Mouse (Mus musculus) right cerebral cortex, postnatal 25 days (tissue): Measurements from ENCODE around the gene Smarcc2.
"Not testable (repeated sequence)": the region's sequence is repeated elsewhere in the genome, so short reads cannot be mapped to it uniquely, and the experiment has no call there.

ENCODE experiments used
- DNase-seq: peaks from one replicate; pipeline ENCODE4 v3.0.0; 2022

The Smarcc2 gene

DNA sequence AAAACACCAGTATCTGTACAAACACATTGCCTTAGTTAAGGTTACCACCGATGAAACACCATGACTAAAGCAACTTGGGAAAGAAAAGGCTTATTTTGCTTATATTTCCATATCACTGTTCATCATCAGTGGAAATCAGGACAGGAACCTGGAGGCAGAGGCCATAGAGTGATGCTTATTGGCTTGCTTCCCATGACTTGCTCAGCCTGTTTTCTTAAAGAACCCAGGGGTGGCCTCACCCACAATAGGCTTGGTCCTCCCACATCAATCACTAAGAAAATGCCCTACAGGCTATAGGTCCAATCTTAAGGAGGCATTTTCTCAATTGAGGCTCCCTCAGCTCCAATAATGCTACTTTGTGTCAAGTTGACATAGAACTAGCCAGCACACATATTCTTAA lies 16.3 kb upstream of the Smarcc2 start:
- no peak for DNase-seq

DNA sequence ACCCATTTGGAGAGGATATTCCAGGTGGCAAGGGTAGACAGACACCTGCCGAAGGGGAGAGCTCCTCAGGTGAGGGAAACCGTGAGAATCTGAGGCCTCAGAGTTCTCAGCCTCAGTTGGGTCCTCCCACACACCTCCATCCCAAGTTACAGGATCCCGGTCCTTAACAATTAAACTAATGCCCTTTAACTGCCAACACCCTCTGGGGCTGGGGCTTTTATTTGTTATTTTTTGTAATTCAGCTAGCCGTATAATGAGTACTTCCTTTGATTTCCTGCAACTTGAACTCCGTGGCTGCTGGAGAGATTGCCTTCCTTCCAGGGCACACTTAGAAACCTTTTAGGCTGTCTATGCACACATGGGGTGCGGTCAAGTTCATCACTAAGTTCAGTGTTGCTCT lies 14.7 kb upstream of the Smarcc2 start:
- DNase-seq: no peak

DNA sequence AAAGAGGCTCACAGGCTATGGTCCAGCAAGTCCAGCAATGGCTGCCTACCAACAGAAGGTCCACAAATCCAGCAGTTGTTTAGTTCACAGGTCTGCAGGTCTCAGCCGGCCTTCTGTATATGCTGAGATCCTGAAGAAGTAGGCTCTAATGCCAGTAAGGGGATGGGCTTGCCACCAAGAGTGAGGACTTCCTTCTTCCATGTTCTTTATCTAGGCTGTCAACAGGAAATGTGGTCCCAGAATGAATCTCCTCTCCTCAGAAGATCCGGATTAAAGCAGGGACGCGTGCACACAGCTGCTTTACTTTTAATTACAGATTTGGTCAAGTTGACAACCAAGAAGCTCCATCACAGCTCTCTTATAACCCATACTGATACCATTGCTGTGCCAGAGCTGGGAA lies 13.6 kb upstream of the Smarcc2 start:
- no peak for DNase-seq

DNA sequence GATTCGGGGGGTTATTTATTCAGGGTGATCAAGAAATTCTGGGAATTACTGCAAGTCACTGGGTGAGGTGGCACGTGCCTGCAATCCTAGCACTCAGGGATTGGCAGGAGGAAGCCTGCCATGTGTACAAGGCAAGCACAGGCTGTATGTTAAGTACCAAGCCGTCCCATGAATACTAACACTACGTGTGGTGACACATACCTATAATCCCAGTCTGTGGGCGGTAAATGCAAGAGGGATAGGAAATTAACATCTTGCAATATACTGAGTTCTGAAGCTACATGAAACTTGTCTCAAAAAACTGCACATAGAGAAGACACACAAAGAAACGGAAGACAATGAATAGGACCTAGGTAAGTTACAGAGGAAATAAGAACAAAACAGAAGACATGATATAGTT lies 8.0 kb upstream of the Smarcc2 start:
- DNase-seq: no peak

DNA sequence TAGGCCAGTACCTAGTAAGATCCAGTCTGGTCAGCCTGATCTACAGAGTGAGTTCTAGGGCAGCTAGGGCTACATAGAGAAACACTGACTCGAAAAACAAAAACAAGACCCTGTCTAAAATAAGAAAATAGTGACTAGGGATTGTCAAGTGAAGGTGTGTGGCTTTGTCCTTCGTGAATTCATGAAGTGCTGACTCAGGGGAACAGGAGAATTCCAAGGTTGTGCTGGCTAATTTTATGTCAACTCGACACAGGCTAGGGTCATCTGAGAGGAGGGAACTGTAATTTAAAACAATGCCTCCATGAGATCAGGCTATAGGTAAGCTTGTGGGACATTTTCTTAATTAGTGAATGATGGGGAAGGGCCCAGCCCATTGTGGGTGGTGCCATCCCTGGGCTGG lies 4.6 kb upstream of the Smarcc2 start:
- no peak for DNase-seq

DNA sequence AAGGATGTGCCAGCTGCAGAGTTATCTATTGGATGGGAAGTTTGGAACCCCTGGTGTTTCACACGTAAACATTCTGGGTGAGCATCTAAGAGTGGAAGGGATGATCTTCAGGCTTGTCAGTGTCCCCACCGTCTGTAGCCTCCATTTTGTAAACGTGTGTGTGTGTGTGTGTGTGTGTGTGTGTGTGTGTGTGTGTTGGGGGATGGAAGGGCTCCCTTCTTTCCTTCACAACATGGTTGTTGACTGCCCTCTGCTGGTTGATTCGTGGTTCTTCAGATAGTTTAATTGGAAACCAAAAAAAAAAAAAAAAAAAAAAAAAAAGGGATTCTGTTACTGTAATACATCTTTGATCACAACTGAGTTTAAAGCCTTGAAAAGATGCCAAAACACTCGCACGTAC lies 3.8 kb upstream of the Smarcc2 start:
- DNase-seq: peak; percentile 33

DNA sequence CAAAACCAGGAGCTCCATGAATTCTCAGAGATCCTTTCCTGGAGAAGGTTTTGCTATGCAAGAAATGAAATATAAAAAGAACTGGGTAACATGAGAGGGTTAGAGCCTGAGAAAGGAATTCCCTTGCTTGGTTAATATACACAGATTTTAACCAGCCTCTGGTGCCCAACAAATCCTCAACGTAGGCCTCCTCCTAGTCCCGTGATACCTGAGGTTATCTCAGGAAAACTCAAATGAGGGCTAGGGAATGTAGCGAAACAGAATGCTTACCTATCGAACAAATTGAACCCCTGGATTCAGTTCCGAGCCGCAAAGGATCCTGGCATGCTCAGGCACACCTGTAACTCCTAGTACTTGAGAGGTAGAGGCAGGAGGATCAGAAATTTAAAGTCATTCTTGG lies 1.4 kb upstream of the Smarcc2 start:
- no peak for DNase-seq

DNA sequence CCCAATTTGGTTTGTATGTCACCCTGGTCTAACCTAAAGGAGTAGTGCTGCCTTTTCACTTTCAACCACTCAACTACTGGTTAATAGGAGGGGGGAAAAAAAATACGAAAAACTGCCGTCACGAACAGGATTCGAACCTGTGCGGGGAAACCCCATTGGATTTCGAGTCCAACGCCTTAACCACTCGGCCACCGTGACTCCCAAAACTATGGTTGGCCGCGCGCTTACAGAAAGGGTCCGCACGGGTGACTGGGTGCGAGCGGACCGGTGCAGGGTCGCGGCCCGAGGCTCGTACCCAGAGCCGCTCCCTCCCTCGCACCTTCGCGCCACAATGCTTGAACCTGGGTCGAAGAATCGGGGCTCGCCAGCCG lies 715 bp upstream of the Smarcc2 start:
- DNase-seq: peak; percentile 89

DNA sequence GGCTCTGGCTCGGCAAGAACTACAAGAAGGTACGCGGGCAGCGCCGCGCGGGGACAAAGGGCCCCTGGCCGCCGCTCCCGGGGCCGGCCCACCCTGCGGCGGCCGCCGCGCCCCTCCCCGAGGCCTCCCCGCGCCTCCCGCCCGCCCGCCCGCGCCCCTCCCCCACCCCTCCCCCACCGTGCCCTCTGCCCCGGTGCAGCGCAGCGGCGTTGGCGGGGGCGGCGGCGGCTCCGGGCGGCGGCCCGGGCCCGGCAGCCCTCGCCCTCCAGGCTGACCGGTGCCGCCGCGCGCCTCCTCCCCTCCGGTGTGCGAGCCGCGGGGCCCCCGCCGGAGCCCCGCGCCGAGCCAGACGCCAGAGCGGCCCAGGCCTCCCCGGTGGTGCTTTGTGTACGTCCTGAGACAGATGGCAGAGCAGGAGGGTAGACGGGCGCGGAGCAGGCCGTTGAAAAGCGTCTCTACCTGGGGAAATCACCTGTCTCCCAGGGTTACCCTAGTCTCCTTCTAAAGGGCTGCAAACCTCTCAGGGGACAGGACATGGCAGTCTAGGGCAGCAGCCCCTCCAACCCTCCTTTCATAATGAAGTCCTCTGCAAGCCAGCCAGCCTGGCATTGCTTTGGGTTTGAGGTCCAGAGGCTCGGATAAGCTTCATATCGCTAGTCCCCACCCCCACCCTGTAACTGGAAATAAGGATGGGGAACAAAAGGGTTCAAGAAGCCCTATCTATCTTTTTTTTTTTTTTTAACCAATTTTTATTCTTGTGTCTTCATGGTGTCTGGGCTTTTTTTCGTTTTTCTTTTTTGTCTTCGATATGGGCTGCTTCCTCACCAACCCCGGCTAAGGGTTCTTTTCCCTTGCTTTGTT lies 591 bp downstream of the Smarcc2 start:
- DNase-seq: peak; percentile 54

DNA sequence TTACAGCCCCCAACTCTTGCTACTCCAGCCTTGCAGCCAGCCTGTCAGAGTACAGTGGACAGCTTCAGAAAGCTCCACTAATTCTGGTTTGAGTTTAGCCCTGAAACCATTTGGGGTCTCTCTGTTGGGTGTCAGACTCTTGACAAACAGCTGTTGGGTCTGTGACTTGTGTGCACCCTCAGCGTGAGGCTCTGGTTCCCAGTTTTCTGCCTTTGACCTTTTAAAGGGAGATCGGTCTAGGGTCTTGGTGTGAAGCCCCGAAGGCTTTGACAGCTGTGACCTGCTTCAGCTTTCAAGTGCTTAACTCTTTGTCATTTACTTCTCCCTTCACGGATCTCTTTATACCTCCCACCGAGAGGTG lies 1.2 kb downstream of the Smarcc2 start:
- no peak for DNase-seq

DNA sequence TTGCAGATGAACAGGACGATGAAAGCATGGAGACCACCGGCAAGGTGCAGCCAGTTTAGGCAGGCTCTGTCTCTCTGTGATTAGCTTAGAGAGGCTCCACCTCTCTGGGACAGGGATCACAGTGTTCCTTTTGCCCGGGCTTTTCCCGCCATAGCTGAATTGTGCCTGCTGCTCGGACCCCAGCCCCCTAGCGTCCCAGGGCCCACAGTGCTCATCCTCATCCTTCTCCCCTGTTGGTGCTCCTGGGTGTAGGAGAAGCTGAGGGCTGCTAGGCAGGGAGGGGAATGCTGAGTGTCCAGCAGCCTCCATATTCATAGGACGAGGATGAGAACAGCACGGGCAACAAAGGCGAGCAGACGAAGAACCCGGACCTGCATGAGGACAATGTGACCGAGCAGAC lies 15.3 kb downstream of the Smarcc2 start:
- no peak for DNase-seq

DNA sequence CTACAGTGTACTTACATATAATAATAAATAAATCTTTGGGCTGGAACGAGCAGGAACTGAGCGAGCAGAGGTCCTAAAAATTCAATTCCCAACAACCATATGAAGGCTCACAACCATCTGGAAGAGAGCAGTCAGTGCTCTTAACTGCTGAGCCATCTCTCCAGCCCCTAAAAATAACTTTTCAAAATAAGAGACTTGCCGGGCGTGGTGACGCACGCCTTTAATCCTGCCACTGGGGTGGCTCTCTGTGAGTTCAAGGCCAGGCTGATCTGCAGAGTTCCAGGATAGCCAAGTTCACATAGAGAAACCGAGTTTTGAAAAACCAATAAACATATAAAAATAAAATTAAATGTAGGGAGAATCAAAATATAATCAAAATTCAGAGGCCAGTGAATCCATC lies 27.3 kb downstream of the Smarcc2 start:
- DNase-seq: no peak

DNA sequence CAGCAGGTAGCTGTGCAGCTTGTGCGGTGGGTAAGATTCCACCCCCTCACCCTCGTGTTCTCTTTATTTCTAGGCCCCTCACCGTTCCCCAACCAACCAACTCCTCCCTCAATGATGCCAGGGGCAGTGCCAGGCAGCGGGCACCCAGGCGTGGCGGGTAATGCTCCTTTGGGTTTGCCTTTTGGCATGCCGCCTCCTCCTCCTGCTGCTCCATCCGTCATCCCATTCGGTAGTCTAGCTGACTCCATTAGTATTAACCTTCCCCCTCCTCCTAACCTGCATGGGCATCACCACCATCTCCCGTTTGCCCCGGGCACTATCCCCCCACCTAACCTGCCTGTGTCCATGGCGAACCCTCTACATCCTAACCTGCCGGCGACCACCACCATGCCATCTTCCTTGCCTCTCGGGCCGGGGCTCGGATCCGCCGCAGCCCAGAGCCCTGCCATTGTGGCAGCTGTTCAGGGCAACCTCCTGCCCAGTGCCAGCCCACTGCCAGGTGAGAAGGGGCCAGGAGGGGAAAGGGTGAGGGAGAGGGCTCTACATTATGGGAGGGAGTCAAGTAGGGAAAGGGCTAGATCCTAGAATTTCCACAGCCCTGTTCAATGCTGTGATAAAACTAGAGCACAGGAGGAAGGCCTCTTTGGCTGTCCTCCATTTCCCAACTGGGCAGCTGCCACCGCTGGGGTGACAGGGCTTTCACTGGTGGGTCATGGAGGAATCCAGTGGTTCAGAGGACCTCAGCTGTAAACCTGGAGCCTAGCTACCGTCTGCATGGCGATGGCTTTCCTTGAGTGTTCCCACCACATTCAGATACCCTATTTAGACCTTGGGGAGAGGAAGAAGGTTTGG lies 29.0 kb downstream of the Smarcc2 start:
- DNase-seq: no peak

DNA sequence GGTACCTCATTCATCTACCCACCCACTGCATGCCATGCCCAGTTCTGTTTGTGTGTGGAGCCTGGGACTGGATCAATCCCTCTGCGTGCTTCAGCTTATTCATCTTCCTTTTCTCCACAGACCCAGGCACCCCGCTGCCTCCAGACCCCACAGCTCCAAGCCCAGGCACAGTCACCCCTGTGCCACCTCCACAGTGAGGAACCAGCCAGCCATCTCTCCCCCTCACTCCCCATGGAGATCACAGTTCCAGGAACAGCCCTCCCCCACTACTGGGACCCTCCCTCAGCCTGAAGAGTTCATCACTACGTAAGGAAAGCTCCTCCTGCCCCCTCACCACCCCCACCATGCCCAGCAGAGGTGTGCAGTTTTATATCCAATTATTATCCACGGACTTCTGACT lies 29.7 kb downstream of the Smarcc2 start:
- no peak for DNase-seq

DNA sequence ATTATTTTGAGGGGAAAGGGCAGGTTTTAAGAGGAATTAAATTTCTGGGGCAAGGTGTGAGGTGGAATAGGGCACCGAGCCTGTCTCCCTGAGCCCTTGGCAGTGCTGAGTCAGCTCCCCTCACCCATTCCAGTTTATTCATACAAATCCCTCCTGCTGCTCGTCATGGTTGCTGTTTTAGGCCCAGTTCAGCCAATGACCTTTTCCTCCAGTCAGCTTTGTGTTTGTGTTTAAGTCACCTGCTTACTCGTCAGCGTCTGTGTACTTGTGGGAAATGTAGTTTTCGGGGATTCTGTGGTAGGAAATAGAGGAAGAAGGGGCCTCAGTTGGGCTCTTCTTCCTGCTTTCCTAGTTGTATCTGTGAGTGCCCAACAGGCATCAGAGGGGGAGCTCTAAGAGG lies 30.3 kb downstream of the Smarcc2 start:
- DNase-seq: no peak

DNA sequence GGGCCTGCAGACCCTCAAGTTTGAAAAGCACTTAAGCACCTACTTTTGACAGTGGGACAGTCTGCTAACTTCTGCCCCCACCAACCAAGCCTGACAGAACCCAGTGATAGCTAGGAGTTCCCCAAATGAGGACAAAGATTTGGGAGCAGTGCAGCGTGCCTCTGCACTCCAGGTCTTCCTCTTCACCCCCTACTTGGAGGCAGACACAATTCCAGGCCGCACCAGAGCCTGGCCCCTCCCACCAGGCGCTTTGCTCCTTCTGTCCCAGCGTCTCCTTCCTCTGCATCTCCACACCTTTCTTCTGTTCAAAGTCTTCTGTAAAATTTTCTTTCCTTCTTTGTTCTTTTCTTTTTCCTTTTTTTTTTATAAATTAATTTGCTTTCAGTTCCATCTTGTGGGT lies 30.7 kb downstream of the Smarcc2 start:
- no peak for DNase-seq

DNA sequence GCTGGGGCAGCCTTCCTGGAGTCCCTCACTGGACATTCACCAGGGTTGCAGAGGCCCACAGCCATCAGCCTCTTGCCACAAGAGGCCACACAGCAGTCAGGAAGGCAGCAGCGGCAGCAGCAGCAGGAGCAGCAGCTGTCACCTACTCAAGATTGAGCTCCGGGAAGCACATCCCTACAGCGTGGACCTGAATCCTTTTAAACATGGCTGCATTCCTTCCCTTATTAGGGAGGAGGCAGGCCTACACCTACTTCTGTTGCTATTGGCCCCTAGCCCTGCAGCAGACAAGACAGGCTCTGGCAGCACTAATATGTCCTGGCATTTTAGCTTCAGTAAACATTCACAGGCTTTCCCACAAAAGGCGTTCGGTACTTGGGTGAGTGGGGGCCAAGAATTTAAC lies 31.2 kb downstream of the Smarcc2 start:
- DNase-seq: no peak

DNA sequence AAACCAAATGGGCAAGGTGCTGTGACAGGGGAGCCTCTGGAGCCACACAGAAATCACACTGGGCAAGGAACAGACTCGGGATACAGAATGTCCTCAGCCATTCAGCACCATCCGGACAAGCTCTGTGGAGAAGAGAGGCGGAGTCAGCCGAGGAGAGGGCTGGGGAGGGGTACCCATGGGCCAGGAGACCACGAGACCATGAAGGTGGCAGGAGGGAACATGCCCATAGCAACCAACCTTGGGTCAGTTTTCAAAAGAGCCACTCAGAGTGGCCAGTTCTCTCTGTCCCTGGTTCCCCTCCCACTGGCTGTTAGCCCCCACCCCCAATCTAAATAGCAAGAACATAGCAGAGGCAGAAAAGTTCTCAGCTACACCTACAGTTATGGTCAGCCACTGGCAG lies 31.9 kb downstream of the Smarcc2 start:
- DNase-seq: no peak

DNA sequence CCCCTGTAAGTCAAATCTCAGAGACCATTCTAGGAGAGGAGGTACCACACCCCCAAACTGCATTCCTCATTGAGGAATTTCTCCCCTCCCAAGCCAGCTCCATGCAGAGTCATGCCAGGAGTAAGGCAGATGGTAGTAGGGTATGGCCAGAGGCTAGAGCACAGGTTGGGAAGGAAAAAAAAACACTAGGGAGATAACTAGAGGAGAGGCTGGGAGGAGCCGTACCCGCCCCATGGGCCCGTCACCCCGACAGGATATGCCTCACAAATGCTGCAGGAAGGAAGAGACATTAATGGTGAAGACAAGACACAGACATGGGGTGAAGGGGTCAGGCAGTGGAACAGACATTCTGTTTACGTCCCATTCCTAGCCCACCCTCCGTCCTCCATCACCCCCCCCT lies 32.4 kb downstream of the Smarcc2 start:
- DNase-seq: no peak

DNA sequence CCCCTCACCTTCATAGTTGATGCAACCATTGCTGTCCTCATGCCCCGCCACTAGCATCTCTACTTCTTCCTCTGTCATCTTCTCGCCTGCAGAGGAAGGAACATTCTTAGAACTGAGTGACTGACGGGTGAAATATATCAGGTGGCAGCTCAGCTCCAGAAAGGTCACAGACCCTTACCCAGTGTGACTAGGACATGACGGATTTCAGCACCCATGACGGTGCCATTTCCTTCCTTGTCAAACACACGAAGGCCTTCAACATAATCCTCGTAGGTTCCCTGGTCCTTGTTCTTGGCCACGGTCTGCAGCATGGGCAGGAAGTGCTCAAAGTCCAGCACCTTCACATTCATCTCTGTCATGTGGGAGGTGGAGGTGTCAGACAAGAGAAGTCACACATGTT lies 33.0 kb downstream of the Smarcc2 start:
- DNase-seq: not testable (repeated sequence)

DNA sequence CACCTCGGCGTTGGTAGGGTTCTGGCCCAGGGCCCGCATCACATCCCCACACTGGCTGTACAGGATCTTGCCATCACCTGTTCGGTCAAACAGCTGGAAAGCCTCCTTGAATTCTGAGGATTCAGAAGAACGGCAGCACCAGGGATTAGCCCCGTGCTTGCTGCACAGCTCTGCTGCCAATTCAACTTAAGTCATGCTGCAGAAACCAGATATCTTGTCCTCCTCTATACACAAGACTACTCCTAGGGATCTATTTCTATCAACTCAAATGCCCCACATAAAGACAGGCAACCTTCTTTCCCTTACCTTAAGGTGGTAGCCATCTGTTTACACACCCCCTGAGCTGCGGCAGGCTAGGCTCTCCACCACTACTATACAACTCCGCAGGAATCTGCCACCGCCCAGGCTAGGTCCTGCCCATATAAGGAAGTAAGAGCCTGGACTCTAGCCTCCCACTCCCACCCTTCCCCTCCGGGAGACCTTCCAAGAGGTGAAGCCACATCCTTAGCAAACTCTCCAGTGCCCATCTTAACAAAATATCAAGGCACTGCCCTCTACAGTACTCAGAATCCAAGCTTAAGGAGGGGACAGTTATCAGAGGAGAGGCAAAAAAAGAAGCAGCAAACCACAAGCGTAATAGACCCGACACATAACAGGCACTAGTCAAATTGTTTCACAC lies 33.7 kb downstream of the Smarcc2 start:
- peak; percentile 63 for DNase-seq

DNA sequence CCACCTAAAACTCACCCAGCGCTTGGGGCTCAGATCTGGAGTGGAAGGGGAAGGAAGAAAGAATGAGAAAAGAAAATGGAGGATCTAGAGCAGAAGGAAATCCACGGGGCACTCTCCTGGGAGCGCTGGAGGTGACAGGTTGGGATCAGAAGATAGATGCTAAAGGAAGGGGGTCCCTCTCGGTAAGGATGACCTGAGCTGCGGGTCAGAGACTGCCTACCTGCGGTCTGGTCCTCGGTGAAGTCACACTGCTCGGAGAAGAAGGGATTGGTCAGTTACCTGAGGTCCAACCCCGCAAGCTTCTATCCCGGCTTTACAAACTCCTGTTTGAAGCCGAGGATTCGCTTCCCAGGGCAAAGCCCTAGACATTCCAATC lies 34.3 kb downstream of the Smarcc2 start:
- peak; percentile 23 for DNase-seq

DNA sequence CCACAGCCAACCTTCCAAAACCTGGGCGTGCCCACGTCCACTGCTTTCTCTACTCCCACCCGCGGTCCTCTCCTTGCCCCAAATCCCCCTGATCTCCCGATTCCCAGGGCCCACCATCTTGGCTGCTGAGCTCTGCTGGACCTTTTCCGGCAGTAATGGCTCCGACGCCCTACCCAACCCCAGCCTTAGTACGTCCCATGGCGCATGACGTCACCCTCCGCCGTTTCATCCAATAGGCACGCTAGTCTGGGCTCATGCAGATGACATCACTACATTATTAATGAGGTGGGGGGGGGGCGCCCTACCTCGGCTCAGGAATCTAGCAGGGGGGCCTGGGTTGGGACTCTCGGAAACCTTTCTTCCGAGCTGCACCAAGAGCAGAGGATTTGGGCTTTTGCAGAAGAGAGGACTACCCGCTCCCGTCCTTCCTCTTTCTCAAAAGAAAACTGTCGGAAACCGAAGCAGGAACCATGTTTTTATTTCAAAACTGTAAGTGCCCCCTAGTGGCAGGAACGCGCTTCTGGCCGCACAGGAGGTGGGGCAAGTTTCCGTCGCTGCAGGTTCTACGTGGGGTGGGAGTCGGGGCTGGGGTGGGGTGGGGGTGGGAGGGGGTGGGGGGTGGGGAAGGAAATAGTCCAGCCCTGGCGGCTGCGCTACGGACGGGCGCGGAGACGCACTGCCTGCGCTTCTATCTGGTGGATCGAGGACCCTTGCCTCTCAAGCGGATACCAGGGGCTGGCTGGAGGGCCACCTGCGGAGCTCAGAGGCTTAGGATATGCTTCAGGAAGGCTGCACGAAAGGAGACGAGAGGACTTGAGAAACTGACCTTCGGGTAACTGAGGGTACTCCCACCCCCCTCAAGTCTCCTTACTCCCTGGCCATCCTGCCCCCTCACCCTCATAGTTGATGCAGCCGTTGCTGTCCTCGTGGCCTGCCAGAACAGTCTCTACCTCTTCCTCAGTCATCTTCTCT lies 34.9 kb downstream of the Smarcc2 start, which contains the start of gene Myl6:
Gene Myl6 (minus strand): TSS at position 451 of the 972 bp plus-strand sequence.
- peak; percentile 95 for DNase-seq
